Mouse (Mus musculus) left cerebral cortex, adult 6 months (tissue): ENCODE data around the gene Olfr1080. TPM values are rescaled to one million over a fixed set of nuclear protein-coding genes. Genes with fewer than 3 reads are reported as not detected.

ENCODE experiments used
- long read RNA-seq, 2 experiments: library from polyadenylated mRNA; unstranded; transcript quantifications; one replicate each; pipeline ENCODE4 v2.0.0; 2019 to 2020
- polyA plus RNA-seq: library from polyadenylated mRNA; unstranded; fragments of <200 nt; fragmentation: Nextera tagmentation; gene quantifications from 2 replicates; pipeline ENCODE4 v1.2.3, GENCODE M21; 2021

Olfr1080 gene
- polyA plus RNA-seq = not detected in 2 replicates
- long read RNA-seq, experiment 1 = 0 reads
- long read RNA-seq, experiment 2 = 0 reads

DNA sequence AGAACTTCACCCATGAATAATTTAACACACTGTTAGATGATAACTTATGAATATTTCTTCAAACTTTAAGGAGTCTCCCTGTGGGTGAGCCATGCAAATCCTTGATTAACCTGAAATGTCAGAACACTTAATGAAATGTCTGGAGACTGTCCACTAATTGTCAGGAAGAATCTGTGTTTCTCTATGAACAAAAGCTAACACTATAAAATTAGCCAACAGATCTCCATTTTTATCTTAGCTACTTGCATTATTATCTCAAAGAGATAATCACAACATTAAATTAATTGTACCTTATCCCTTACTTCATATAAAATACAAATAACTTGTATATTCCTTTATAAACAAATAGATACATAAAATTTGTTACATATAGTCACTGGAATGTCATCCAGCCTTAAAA lies at the start of gene Olfr1080:
Gene Olfr1080 (minus strand): TSS at position 101 of the 400 bp plus-strand sequence.

DNA sequence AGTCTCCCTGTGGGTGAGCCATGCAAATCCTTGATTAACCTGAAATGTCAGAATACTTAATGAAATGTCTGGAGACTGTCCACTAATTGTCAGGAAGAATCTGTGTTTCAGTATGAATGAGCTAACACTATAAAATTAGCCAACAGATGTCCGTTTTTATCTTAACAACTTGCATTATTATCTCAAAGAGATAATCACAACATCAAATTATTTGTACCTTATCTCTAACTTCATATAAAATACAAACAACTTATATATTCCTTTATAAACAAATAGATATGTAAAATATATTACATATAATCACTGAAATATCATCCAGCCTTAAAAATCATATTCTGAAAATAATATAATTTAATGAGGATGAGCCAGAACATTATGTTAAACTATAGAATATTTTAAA lies 40.8 kb upstream of the Olfr1080 start, which contains the start of gene Olfr1082:
Gene Olfr1082 (minus strand): TSS at position 101 of the 400 bp plus-strand sequence.

DNA sequence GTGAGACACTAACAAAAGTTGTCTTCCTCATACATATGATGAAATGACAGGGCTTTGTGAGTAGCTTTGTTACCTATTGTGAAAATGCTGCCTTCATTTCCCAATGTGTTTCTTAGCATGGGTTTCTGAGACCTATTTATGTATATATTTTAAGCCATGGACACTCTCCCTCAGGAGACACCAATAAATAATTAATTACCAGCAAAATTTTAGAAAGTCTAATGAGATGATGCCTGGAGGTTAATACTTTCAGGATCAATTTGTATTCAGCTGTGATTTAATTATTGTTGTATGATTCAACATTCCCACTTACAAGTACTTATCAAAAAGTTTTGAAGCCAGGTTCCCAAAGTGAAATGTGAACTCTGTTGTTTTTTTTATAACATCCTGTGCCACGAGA lies 15.7 kb downstream of the Olfr1080 start, which contains the start of gene Olfr1079:
Gene Olfr1079 (minus strand): TSS at position 101 of the 400 bp plus-strand sequence.

DNA sequence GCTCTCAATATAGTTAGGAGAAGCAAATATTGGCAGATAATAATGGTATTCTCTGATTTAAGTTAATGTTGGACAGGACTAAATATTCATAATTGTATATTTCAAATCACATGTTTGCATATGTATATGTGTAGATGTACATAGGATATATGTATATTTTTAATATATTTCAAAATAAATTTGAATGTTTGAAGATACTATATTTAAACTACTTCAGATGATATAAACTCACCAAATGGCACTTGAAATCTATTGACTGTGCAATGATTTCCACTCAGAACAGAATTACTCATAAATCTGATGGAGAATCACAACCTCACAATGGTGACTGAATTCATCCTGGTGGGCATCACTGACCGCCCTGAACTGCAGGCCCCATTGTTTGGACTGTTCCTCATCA lies 49.9 kb downstream of the Olfr1080 start, which contains the start of gene Olfr1076:
Gene Olfr1076 (plus strand): TSS at position 301 of the 400 bp plus-strand sequence.

Other genes with a start within 250 kb of the Olfr1080 start
- not detected in 2 replicates for gene Olfr1053, start 243.0 kb downstream of the Olfr1080 start, polyA plus RNA-seq
- gene Olfr1054, start 222.8 kb downstream of the Olfr1080 start, polyA plus RNA-seq = not detected in 2 replicates
- not detected in 2 replicates for gene Olfr1055, start 208.0 kb downstream of the Olfr1080 start, polyA plus RNA-seq
- gene Olfr1056, start 195.8 kb downstream of the Olfr1080 start, polyA plus RNA-seq = not detected in 2 replicates
- gene Olfr1057, start 179.8 kb downstream of the Olfr1080 start, polyA plus RNA-seq = not detected in 2 replicates
- not detected in 2 replicates for gene Olfr1058, start 169.7 kb downstream of the Olfr1080 start, polyA plus RNA-seq
- gene Olfr1061, start 144.2 kb downstream of the Olfr1080 start, polyA plus RNA-seq = not detected in 2 replicates
- not detected in 2 replicates for gene Olfr1062, start 131.5 kb downstream of the Olfr1080 start, polyA plus RNA-seq
- not detected in 2 replicates for gene Olfr1065, start 107.6 kb downstream of the Olfr1080 start, polyA plus RNA-seq
- gene Olfr1066, start 102.0 kb downstream of the Olfr1080 start, polyA plus RNA-seq = not detected in 2 replicates
- not detected in 2 replicates for gene Olfr228, start 70.8 kb downstream of the Olfr1080 start, polyA plus RNA-seq
- not detected in 2 replicates for gene Olfr1076, start 49.8 kb downstream of the Olfr1080 start, polyA plus RNA-seq
- gene Olfr1079, start 15.8 kb downstream of the Olfr1080 start, polyA plus RNA-seq = not detected in 2 replicates
- not detected in 2 replicates for gene Olfr1082, start 40.7 kb upstream of the Olfr1080 start, polyA plus RNA-seq
- gene Olfr1084, start 81.5 kb upstream of the Olfr1080 start, polyA plus RNA-seq = not detected in 2 replicates
- gene Olfr1085, start 103.8 kb upstream of the Olfr1080 start, polyA plus RNA-seq = not detected in 2 replicates
- gene Olfr1086, start 121.9 kb upstream of the Olfr1080 start, polyA plus RNA-seq = not detected in 2 replicates
- not detected in 2 replicates for gene Olfr1087, start 140.2 kb upstream of the Olfr1080 start, polyA plus RNA-seq
- not detected in 2 replicates for gene Olfr1089, start 175.5 kb upstream of the Olfr1080 start, polyA plus RNA-seq
- not detected in 2 replicates for gene Olfr1090, start 200.8 kb upstream of the Olfr1080 start, polyA plus RNA-seq
- gene Olfr1093, start 224.2 kb upstream of the Olfr1080 start, polyA plus RNA-seq = not detected in 2 replicates